Mouse (Mus musculus): ENCODE measurements around the gene Gramd1b. TPM values are rescaled to one million over a fixed set of nuclear protein-coding genes. Genes with fewer than 3 reads are reported as not detected.

Gramd1b gene
- polyA plus RNA-seq, 1 experiment from 2014 or later, result 2.9 TPM

- no peak for DNase-seq (ENCODE audit: low spot score)
These were observed 199.5 kb downstream of the Gramd1b start for GRCm38 (mm10) chr9:40331411-40332286.

GRCm38 (mm10) chr9:40330609-40331382 lies 200.4 kb downstream of the Gramd1b start:
- peak; percentile 90 for DNase-seq (ENCODE audit: low spot score)
- Histone ChIP-seq H3K27ac (replicated peaks; ENCODE audit: low read depth, low read length) (no peak overlapping the region), H3K9ac (replicated peaks; ENCODE audit: low read length) (no peak overlapping the region), H3K4me1 (ENCODE audit: control insufficient read depth, insufficient read depth, low read length) (no peaks in the 10 kb centered on the region), H3K4me3 (ENCODE audit: low read depth, low read length) (no peak overlapping the region), H3K36me3 (replicated peaks; ENCODE audit: control insufficient read depth, insufficient read depth, low read depth, low read length) (no peaks in the 10 kb centered on the region), H3K9me3 (replicated peaks; ENCODE audit: control insufficient read depth, low read length) (no peaks in the 10 kb centered on the region), H3K27me3 (ENCODE audit: control insufficient read depth, insufficient read depth, low read length) (no peaks in the 10 kb centered on the region), H3K4me2 (ENCODE audit: low read depth, low read length) (no peak overlapping the region)
- ATAC-seq (replicated peaks; ENCODE audit: insufficient number of reproducible peaks, low FRiP score, low TSS enrichment, low read depth), result peak; percentile 80; the same call in 1 of the 2 replicates
- 54% methylated on average over 19 of the region's 19 CpGs for WGBS

More at GRCm38 (mm10) chr9:40331411-40332286, 199.5 kb downstream of the Gramd1b start:
- H3K4me3 ChIP-seq (ENCODE audit: low read depth, low read length), result no peak overlapping the region
- no peaks in the 10 kb centered on the region for H3K9me3 ChIP-seq (replicated peaks; ENCODE audit: control insufficient read depth, low read length)
- no peaks in the 10 kb centered on the region for H3K4me1 ChIP-seq (ENCODE audit: control insufficient read depth, insufficient read depth, low read length)
- no peaks in the 10 kb centered on the region for H3K27me3 ChIP-seq (ENCODE audit: control insufficient read depth, insufficient read depth, low read length)
- no peak for ATAC-seq (replicated peaks; ENCODE audit: insufficient number of reproducible peaks, low FRiP score, low TSS enrichment, low read depth)
- no peaks in the 10 kb centered on the region for H3K36me3 ChIP-seq (replicated peaks; ENCODE audit: control insufficient read depth, insufficient read depth, low read depth, low read length)
- no peak overlapping the region for H3K27ac ChIP-seq (replicated peaks; ENCODE audit: low read depth, low read length)
- H3K9ac ChIP-seq (replicated peaks; ENCODE audit: low read length), result no peak overlapping the region
- 87% methylated on average over 15 of the region's 15 CpGs for WGBS
- H3K4me2 ChIP-seq (ENCODE audit: low read depth, low read length), result no peak overlapping the region

- no peak for ATAC-seq (replicated peaks; ENCODE audit: insufficient number of reproducible peaks, low FRiP score, low TSS enrichment, low read depth)
- WGBS, result 52% methylated on average over 7 of the region's 7 CpGs
- Histone ChIP-seq H3K27me3 (ENCODE audit: control insufficient read depth, insufficient read depth, low read length) (no peaks in the 10 kb centered on the region), H3K27ac (replicated peaks; ENCODE audit: low read depth, low read length) (no peak overlapping the region), H3K9me3 (replicated peaks; ENCODE audit: control insufficient read depth, low read length) (no peaks in the 10 kb centered on the region), H3K4me3 (ENCODE audit: low read depth, low read length) (no peak overlapping the region), H3K4me2 (ENCODE audit: low read depth, low read length) (no peak overlapping the region), H3K4me1 (ENCODE audit: control insufficient read depth, insufficient read depth, low read length) (no peaks in the 10 kb centered on the region), H3K36me3 (replicated peaks; ENCODE audit: control insufficient read depth, insufficient read depth, low read depth, low read length) (no peaks in the 10 kb centered on the region), H3K9ac (replicated peaks; ENCODE audit: low read length) (no peak overlapping the region)
- no peak for DNase-seq (ENCODE audit: low spot score)
These were observed 204.8 kb downstream of the Gramd1b start for GRCm38 (mm10) chr9:40326260-40326915.

GRCm38 (mm10) chr9:40324826-40325225 lies 206.4 kb downstream of the Gramd1b start:
- Histone ChIP-seq H3K27ac (replicated peaks; ENCODE audit: low read depth, low read length) (no peak overlapping the region), H3K4me2 (ENCODE audit: low read depth, low read length) (no peak overlapping the region), H3K36me3 (replicated peaks; ENCODE audit: control insufficient read depth, insufficient read depth, low read depth, low read length) (no peaks in the 10 kb centered on the region), H3K4me1 (ENCODE audit: control insufficient read depth, insufficient read depth, low read length) (no peaks in the 10 kb centered on the region), H3K4me3 (ENCODE audit: low read depth, low read length) (no peak overlapping the region), H3K9ac (replicated peaks; ENCODE audit: low read length) (no peak overlapping the region), H3K27me3 (ENCODE audit: control insufficient read depth, insufficient read depth, low read length) (no peaks in the 10 kb centered on the region), H3K9me3 (replicated peaks; ENCODE audit: control insufficient read depth, low read length) (no peaks in the 10 kb centered on the region)
- DNase-seq (ENCODE audit: low spot score) (no peak), ATAC-seq (replicated peaks; ENCODE audit: insufficient number of reproducible peaks, low FRiP score, low TSS enrichment, low read depth) (no peak)
- WGBS, result 89% methylated on average over 6 of the region's 6 CpGs

- Histone ChIP-seq H3K27me3 (ENCODE audit: control insufficient read depth, insufficient read depth, low read length) (no peaks in the 10 kb centered on the region), H3K36me3 (replicated peaks; ENCODE audit: control insufficient read depth, insufficient read depth, low read depth, low read length) (no peaks in the 10 kb centered on the region), H3K9me3 (replicated peaks; ENCODE audit: control insufficient read depth, low read length) (no peaks in the 10 kb centered on the region), H3K4me2 (ENCODE audit: low read depth, low read length) (no peak overlapping the region), H3K27ac (replicated peaks; ENCODE audit: low read depth, low read length) (no peak overlapping the region), H3K4me3 (ENCODE audit: low read depth, low read length) (no peak overlapping the region), H3K4me1 (ENCODE audit: control insufficient read depth, insufficient read depth, low read length) (no peaks in the 10 kb centered on the region), H3K9ac (replicated peaks; ENCODE audit: low read length) (no peak overlapping the region)
- ATAC-seq (replicated peaks; ENCODE audit: insufficient number of reproducible peaks, low FRiP score, low TSS enrichment, low read depth) (no peak), DNase-seq (ENCODE audit: low spot score) (no peak)
- 79% methylated on average over 4 of the region's 4 CpGs for WGBS
These were observed 206.9 kb downstream of the Gramd1b start for GRCm38 (mm10) chr9:40324232-40324792.

- ATAC-seq (replicated peaks; ENCODE audit: insufficient number of reproducible peaks, low FRiP score, low TSS enrichment, low read depth), result no peak
These were observed 207.4 kb downstream of the Gramd1b start for GRCm38 (mm10) chr9:40323773-40324172.

GRCm38 (mm10) chr9:40323171-40323570 lies 208.0 kb downstream of the Gramd1b start:
- Histone ChIP-seq H3K9ac (replicated peaks; ENCODE audit: low read length) (no peak overlapping the region), H3K27ac (replicated peaks; ENCODE audit: low read depth, low read length) (no peak overlapping the region), H3K4me3 (ENCODE audit: low read depth, low read length) (no peak overlapping the region), H3K4me2 (ENCODE audit: low read depth, low read length) (no peak overlapping the region), H3K27me3 (ENCODE audit: control insufficient read depth, insufficient read depth, low read length) (no peaks in the 10 kb centered on the region), H3K36me3 (replicated peaks; ENCODE audit: control insufficient read depth, insufficient read depth, low read depth, low read length) (no peaks in the 10 kb centered on the region), H3K9me3 (replicated peaks; ENCODE audit: control insufficient read depth, low read length) (no peaks in the 10 kb centered on the region), H3K4me1 (ENCODE audit: control insufficient read depth, insufficient read depth, low read length) (no peaks in the 10 kb centered on the region)
- ATAC-seq (replicated peaks; ENCODE audit: insufficient number of reproducible peaks, low FRiP score, low TSS enrichment, low read depth) (no peak), DNase-seq (ENCODE audit: low spot score) (no peak)
- WGBS, result 90% methylated on average over 5 of the region's 5 CpGs

More at GRCm38 (mm10) chr9:40323773-40324172, 207.4 kb downstream of the Gramd1b start:
- H3K36me3 ChIP-seq (replicated peaks; ENCODE audit: control insufficient read depth, insufficient read depth, low read depth, low read length), result no peaks in the 10 kb centered on the region
- H3K4me1 ChIP-seq (ENCODE audit: control insufficient read depth, insufficient read depth, low read length), result no peaks in the 10 kb centered on the region
- no peak overlapping the region for H3K4me3 ChIP-seq (ENCODE audit: low read depth, low read length)
- DNase-seq (ENCODE audit: low spot score), result no peak
- H3K9me3 ChIP-seq (replicated peaks; ENCODE audit: control insufficient read depth, low read length), result no peaks in the 10 kb centered on the region
- no peaks in the 10 kb centered on the region for H3K27me3 ChIP-seq (ENCODE audit: control insufficient read depth, insufficient read depth, low read length)
- no peak overlapping the region for H3K4me2 ChIP-seq (ENCODE audit: low read depth, low read length)
- no peak overlapping the region for H3K27ac ChIP-seq (replicated peaks; ENCODE audit: low read depth, low read length)
- no peak overlapping the region for H3K9ac ChIP-seq (replicated peaks; ENCODE audit: low read length)
- 84% methylated on average over 6 of the region's 6 CpGs for WGBS

Measured in embryonic facial prominence, embryonic 11.5 days (tissue).